Mouse (Mus musculus) adrenal gland (tissue): ENCODE data around the gene Glra2.
"Not testable (repeated sequence)": the region's sequence is repeated elsewhere in the genome, so short reads cannot be mapped to it uniquely, and the experiment has no call there.

Experiments
- intact Hi-C: fragments of 180-260 bp; cut with DNase I; formaldehyde crosslinking; loops from one replicate; pipeline ENCODE4 v1.15.1; 2025
- long read RNA-seq, 2 experiments: library from polyadenylated mRNA; unstranded; transcript quantifications; one replicate each; pipeline ENCODE4 v2.0.0; 2020; ENCODE audit warnings: borderline replicate concordance in 1 of 2; ENCODE audit not compliant: insufficient replicate concordance in 1 of 2

Gene Glra2
- long read RNA-seq, experiment 1, result 0 reads
- long read RNA-seq, experiment 2, result 0 reads

- intact Hi-C loops, result loop anchor here (5.0 to 10.0 kb wide), 2 partner anchors 818 to 835 kb away; no protein-coding TSS in a partner anchor
Observed at GRCm38 (mm10) chrX:165326939-165327698, at the start of gene Glra2. TSS of gene Glra2 (minus strand) at chrX:165327393.

- intact Hi-C loops, result no loop called here
Observed at GRCm38 (mm10) chrX:165362798-165363197, 35.6 kb upstream of the Glra2 start.

GRCm38 (mm10) chrX:165344611-165345010 lies 17.4 kb upstream of the Glra2 start:
- intact Hi-C loops, result no loop called here

GRCm38 (mm10) chrX:165327699-165328333 lies 623 bp upstream of the Glra2 start:
- intact Hi-C loops, result loop anchor here (5.0 to 10.0 kb wide), 2 partner anchors 817 to 834 kb away; no protein-coding TSS in a partner anchor

DNA sequence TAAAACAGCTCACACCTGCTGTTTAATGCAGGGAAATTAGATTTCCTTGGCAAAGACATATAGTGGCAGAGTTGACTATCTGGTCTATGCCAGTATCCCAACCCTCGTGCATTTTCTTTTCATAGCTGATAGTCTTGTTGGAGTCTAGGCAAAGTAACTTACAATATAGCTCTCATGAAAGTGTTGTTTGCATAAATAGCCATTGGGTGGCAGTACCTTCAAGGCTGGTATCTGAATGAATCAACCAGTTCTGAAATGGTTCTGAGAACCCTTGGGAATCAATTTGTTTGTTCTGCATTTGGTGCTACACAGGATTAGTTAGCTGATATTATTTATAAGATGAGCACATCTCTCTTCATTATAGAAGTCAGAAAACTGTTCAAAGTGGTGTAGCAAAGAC lies 133.6 kb downstream of the Glra2 start:
- intact Hi-C loops, result loop anchor here (10.0 kb wide), 1 partner anchor 961 kb away; no protein-coding TSS in a partner anchor

DNA sequence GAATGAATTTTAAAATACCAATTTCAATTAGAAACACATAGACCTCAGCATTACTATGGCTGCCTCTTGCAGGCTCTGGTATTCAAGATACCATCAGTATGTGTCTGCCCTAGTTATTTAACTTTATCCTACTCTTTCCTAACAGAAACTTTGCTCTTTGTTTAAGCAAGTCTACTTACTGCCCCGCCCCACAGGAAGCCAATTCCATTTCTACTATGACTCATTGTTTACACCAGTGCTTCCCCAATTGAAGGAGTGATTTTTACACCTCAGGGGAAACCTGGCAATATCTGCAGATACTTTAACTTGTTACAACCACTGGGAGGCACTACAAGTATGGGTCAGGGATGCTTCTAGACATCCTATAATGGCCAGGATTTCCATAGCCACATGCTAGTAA lies 136.0 kb downstream of the Glra2 start:
- intact Hi-C loops, result loop anchor here (10.0 kb wide), 1 partner anchor 964 kb away; no protein-coding TSS in a partner anchor

DNA sequence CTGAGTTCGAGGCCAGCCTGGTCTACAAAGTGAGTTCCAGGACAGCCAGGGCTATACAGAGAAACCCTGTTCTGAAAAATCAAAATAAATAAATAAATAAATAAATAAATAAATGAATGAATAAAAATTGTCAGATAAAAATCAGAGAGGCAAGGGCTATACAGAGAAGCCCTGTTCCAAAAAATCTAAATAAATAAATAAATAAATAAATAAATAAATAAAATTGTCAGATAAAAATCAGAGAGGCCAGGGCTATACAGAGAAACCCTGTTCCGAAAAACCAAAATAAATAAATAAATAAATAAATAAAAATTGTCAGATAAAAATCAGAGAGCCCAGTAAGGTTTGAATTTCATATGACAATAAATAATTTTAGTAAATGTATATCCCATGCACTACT lies 144.2 kb downstream of the Glra2 start:
- intact Hi-C loops, result not testable (repeated sequence)

GRCm38 (mm10) chrX:165156549-165156948 lies 170.6 kb downstream of the Glra2 start:
- intact Hi-C loops, result no loop called here

GRCm38 (mm10) chrX:165104171-165104570 lies 223.0 kb downstream of the Glra2 start:
- intact Hi-C loops, result no loop called here
